Mouse (Mus musculus) R1 (cell line): ENCODE data around the gene Taf9b.
A peak's percentile ranks its signal among the peaks of the same experiment; 100 is the strongest.
"Not testable (repeated sequence)": the region's sequence is repeated elsewhere in the genome, so short reads cannot be mapped to it uniquely, and the experiment has no call there.

ENCODE experiments used
- DNase-seq: peaks from one replicate; pipeline ENCODE4 v3.0.0-alpha.2; 2018; ENCODE audit warnings: low read depth, low spot score

The Taf9b gene

GRCm38 (mm10) chrX:106221058-106221457 lies at the start of gene Taf9b:
TSS of gene Taf9b (minus strand) at chrX:106221158.
- DNase-seq = no peak

GRCm38 (mm10) chrX:106255276-106255675 lies 34.3 kb upstream of the Taf9b start, which contains the start of gene Fnd3c2:
TSS of gene Fnd3c2 (minus strand) at chrX:106255376.
- DNase-seq = no peak

GRCm38 (mm10) chrX:106219171-106220032 lies 1.6 kb downstream of the Taf9b start:
- DNase-seq = peak; percentile 80

- DNase-seq = no peak
These were observed 11.9 kb downstream of the Taf9b start for GRCm38 (mm10) chrX:106209100-106209499.

- DNase-seq = peak; percentile 35
These were observed 22.1 kb downstream of the Taf9b start for GRCm38 (mm10) chrX:106198904-106199303.

- peak; percentile 50 for DNase-seq
These were observed 23.6 kb downstream of the Taf9b start for GRCm38 (mm10) chrX:106197308-106197707.

- not testable (repeated sequence) for DNase-seq
These were observed 26.6 kb downstream of the Taf9b start for GRCm38 (mm10) chrX:106194361-106194760.

GRCm38 (mm10) chrX:106190091-106190490 lies 30.9 kb downstream of the Taf9b start:
- DNase-seq = no peak

- DNase-seq = no peak
These were observed 31.6 kb downstream of the Taf9b start for GRCm38 (mm10) chrX:106189356-106189755.

GRCm38 (mm10) chrX:106187737-106188136 lies 33.2 kb downstream of the Taf9b start:
- DNase-seq = peak; percentile 31

GRCm38 (mm10) chrX:106186713-106187649 lies 34.0 kb downstream of the Taf9b start, which contains the start of gene Pgk1:
TSS of gene Pgk1 (plus strand) at chrX:106187100.
- DNase-seq = peak; percentile 98

GRCm38 (mm10) chrX:106185706-106186105 lies 35.3 kb downstream of the Taf9b start:
- peak; percentile 70 for DNase-seq

GRCm38 (mm10) chrX:106184279-106184678 lies 36.7 kb downstream of the Taf9b start:
- no peak for DNase-seq

- peak; percentile 65 for DNase-seq
These were observed 44.6 kb downstream of the Taf9b start for GRCm38 (mm10) chrX:106176331-106176730.

GRCm38 (mm10) chrX:106171853-106172154 lies 49.2 kb downstream of the Taf9b start:
- DNase-seq = peak; percentile 21

GRCm38 (mm10) chrX:106171106-106171852 lies 49.7 kb downstream of the Taf9b start:
- peak; percentile 85 for DNase-seq

GRCm38 (mm10) chrX:106165089-106165488 lies 55.9 kb downstream of the Taf9b start:
- peak; percentile 9 for DNase-seq

GRCm38 (mm10) chrX:106164555-106164954 lies 56.4 kb downstream of the Taf9b start:
- no peak for DNase-seq

- DNase-seq = no peak
These were observed 57.0 kb downstream of the Taf9b start for GRCm38 (mm10) chrX:106163995-106164394.
